Mouse (Mus musculus) lung, postnatal 0 days (tissue): ENCODE measurements around the gene Ptchd1. TPM values are rescaled to one million over a fixed set of nuclear protein-coding genes. Genes with fewer than 3 reads are reported as not detected.

ENCODE experiments used
- ATAC-seq: fragments of 200-750 bp; cut with Nextera tagmentation; 2 replicates; pipeline ENCODE4 v1.8.0; 2017; ENCODE audit warnings: moderate library complexity
- DNase-seq: peaks from one replicate; pipeline ENCODE4 v3.0.0-alpha.2; 2016; ENCODE audit warnings: low spot score
- H3K27ac ChIP-seq: fragments of 300-500 bp; sonication (generic); 2 replicates; pipeline ENCODE4 v1.5.1; 2014; ENCODE audit warnings: antibody characterized with exemption, mild to moderate bottlenecking, low read length, mixed read lengths
- H3K27me3 ChIP-seq: fragments of 300-500 bp; sonication (generic); replicated peaks from 2 replicates; pipeline ENCODE4 v1.6.1; 2014; ENCODE audit warnings: low read length, mixed read lengths; ENCODE audit not compliant: insufficient read depth
- H3K36me3 ChIP-seq: fragments of 300-500 bp; sonication (generic); 2 replicates; pipeline ENCODE4 v1.6.1; 2014; ENCODE audit warnings: low read length, mixed read lengths; ENCODE audit not compliant: insufficient read depth
- H3K4me1 ChIP-seq: fragments of 300-500 bp; sonication (generic); 2 replicates; pipeline ENCODE4 v1.6.1; 2014; ENCODE audit warnings: antibody characterized with exemption, low read depth, low read length, mixed read lengths; ENCODE audit not compliant: insufficient read depth
- H3K4me2 ChIP-seq: fragments of 300-500 bp; sonication (generic); replicated peaks from 2 replicates; pipeline ENCODE4 v1.6.1; 2014; ENCODE audit warnings: low read depth, mild to moderate bottlenecking, low read length, moderate library complexity, mixed read lengths
- H3K4me3 ChIP-seq: fragments of 300-500 bp; sonication (generic); 2 replicates; pipeline ENCODE4 v1.5.1; 2014; ENCODE audit warnings: low read depth, low read length
- H3K9ac ChIP-seq: fragments of 300-500 bp; sonication (generic); replicated peaks from 2 replicates; pipeline ENCODE4 v1.6.1; 2014; ENCODE audit warnings: low read depth, mild to moderate bottlenecking
- H3K9me3 ChIP-seq: fragments of 300-500 bp; sonication (generic); 2 replicates; pipeline ENCODE4 v1.6.1; 2016; ENCODE audit warnings: low read length, mixed read lengths
- CTCF ChIP-seq: IDR thresholded peaks from 2 replicates; pipeline ENCODE4 v1.5.1; 2016; ENCODE audit warnings: antibody characterized with exemption, mild to moderate bottlenecking
- EP300 ChIP-seq: IDR thresholded peaks from 2 replicates; pipeline ENCODE4 v1.6.1; 2016; ENCODE audit warnings: antibody characterized with exemption, mild to moderate bottlenecking, control low read depth
- WGBS: fragments of 180-500 bp; shearing (Covaris S2); extraction: QIAGEN DNeasy Blood & Tissue Kit; methylation state at CpG from one replicate; pipeline ENCODE4 v1.1.7; 2014; 5-methylcytosine and 5-hydroxymethylcytosine counted together
- polyA plus RNA-seq: library from polyadenylated mRNA; unstranded; fragments of >200 nt; fragmentation: Nextera tagmentation; extraction: Ambion mirVana; gene quantifications from 2 replicates; pipeline ENCODE4 v1.2.1, GENCODE M21; 2015

Gene Ptchd1
- polyA plus RNA-seq, 1 experiment from 2014 or later = 0.08 TPM

DNA sequence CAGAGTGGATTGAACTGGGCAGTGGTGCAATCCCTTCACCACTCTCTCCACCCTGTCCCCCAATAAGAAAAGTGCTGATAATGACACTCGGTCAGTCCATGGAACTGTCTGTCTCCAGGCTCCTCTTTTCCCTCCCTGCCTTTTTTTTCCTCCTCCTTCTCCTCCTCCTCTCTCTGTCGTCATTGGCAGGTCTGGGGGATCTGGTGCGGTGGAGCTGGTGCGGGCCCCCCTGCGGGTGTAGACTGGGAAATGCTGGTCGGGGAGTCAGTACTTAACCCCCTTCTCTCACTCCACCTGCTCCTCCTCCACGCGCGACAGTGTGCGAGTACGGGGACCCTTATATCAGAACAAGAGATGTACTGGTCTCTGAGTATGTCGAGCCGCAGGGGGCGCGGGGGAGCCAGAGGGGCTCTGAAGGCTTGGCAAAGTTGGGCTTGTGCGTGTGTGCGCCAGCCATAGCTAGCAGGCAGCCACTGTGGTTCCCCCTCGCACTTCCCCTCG is 777 bp upstream of the Ptchd1 start, which contains the start of gene Gm15155:
Gene Gm15155 (plus strand): TSS at position 401 of the 501 bp plus-strand sequence.
- no peak within 1 kb of the TSS for H3K27ac ChIP-seq
- H3K9ac ChIP-seq = no peak within 1 kb of the TSS
- peak within 1 kb of the TSS; percentile 67 for H3K4me2 ChIP-seq
- WGBS = 17% methylated on average over 12 of the region's 19 CpGs
- ATAC-seq (no peak), DNase-seq (no peak)
- H3K9me3 ChIP-seq = no peaks in the 10 kb centered on the region
- H3K27me3 ChIP-seq = no peaks in the 10 kb centered on the region; the same call in 1 of the 2 replicates
- H3K4me1 ChIP-seq = no peaks in the 10 kb centered on the region
- TF ChIP-seq CTCF = no peak
- no peak for TF ChIP-seq EP300
- peak within 1 kb of the TSS; percentile 33 for H3K4me3 ChIP-seq
- no peaks in the 10 kb centered on the region for H3K36me3 ChIP-seq

DNA sequence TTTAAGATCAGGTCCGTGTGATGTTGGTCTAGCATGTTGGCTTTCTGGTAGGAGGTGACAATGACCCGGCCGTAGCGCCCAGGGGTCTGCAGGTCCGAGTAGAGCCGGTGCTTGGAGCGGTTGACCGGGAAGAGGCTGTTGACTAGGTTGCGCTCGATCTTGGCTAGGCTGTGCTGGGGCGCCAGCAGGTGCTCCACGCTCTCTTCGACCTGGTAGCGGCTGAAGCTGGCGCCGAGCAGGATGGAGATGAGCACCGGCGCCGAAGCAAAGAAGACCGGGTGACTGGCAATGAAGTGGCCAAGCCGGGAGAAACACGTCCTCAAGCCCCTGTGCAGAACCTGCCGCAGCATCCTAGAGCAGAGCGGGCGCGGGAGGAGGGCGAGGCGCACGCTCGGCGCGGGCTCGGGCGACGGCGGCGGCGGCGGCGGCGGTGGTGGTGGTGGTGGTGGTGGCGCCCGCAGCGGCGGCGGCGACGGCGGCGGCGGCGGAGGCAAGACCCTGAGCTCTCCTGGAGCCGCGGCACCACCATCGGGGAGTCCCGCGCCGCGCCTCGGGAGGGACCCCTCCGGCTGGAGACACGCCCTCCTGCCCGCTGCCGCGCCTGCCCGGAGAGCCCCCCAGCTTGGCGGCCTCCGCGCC is 534 bp downstream of the Ptchd1 start:
- H3K27me3 ChIP-seq = no peaks in the 10 kb centered on the region; the same call in 1 of the 2 replicates
- H3K4me3 ChIP-seq = peak overlapping the region; percentile 33
- 5% methylated on average over 21 of the region's 69 CpGs for WGBS
- no peaks in the 10 kb centered on the region for H3K9me3 ChIP-seq
- TF ChIP-seq EP300 (no peak), CTCF (no peak)
- no peak overlapping the region for H3K27ac ChIP-seq
- ATAC-seq (no peak), DNase-seq (no peak)
- H3K36me3 ChIP-seq = no peaks in the 10 kb centered on the region
- peak overlapping the region; percentile 67 for H3K4me2 ChIP-seq
- no peak overlapping the region for H3K9ac ChIP-seq
- H3K4me1 ChIP-seq = no peaks in the 10 kb centered on the region

DNA sequence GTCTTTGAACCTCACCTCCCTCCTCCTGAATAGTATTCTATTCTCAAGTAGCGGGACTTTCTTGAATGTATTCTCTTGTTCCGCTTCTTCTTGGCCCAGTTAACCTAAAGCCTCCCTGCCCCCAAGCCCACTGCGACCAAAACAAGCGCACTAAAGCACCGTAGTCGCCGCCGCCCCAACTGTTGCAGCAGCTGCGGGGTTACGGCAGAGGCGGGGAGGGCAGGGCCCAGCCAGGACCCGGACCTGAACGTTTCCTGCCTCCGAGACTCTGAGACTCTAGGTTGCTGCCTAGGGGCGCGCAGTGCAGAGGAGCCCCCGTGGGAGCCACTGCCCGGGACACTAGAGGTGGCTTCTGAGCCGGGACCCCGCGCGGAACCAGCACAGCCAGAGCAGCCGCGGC is 1.1 kb downstream of the Ptchd1 start:
- WGBS = 16% methylated on average over 24 of the region's 24 CpGs
- Histone ChIP-seq H3K36me3 (no peaks in the 10 kb centered on the region), H3K9ac (no peak overlapping the region), H3K4me3 (peak overlapping the region; percentile 33; the same call in 1 of the 2 replicates), H3K27ac (no peak overlapping the region), H3K9me3 (no peaks in the 10 kb centered on the region), H3K4me2 (peak overlapping the region; percentile 67), H3K27me3 (no peaks in the 10 kb centered on the region; the same call in 1 of the 2 replicates), H3K4me1 (no peaks in the 10 kb centered on the region)
- ATAC-seq (no peak), DNase-seq (no peak)
- no peak for TF ChIP-seq CTCF
- no peak for TF ChIP-seq EP300

DNA sequence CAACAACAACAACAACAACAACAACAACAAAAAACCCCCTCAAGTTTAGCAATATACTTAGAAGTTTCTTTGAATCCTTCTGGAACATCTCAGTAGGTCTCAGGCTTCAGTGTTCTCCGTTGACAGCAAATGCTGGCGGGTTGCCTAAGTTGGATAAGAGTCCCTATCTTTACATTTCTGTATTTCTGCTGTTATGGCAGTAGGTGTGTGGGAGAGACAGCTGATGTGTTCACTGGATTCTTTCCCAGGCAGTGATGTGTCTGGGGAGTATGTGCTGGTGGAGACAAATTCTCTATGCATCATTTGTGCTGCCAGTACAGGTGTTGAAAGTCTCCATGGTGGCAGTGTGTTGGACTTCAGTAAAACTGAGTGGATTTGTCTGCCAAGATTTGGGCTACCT is 22.4 kb downstream of the Ptchd1 start:
- Histone ChIP-seq H3K27me3 (no peaks in the 10 kb centered on the region), H3K27ac (no peak overlapping the region), H3K4me2 (no peak overlapping the region), H3K9me3 (no peaks in the 10 kb centered on the region), H3K36me3 (no peaks in the 10 kb centered on the region), H3K4me1 (no peaks in the 10 kb centered on the region), H3K4me3 (no peak overlapping the region), H3K9ac (no peak overlapping the region)
- WGBS = 72% methylated on average over 2 of the region's 2 CpGs
- DNase-seq = no peak
- no peak for ATAC-seq
- TF ChIP-seq CTCF = no peak
- TF ChIP-seq EP300 = no peak

DNA sequence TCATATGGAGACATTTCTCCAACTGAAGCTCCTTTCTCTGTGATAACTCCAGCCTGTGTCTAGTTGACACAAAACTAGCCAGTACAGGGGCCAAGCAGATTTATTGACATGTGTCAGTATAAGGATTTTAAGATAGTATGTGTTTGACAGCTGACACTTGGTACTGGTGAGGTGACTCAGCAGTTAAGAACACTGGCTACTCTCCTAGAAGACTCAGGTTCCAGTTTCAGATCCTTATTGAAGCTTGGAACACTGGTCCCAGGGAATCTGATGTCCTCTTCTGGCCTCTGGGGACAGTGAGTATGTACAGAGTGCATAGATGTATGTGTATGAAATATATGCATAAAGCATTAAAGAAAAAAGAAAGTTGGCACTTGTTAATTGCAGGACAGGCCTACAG is 27.2 kb downstream of the Ptchd1 start:
- Histone ChIP-seq H3K27me3 (no peaks in the 10 kb centered on the region), H3K4me1 (no peaks in the 10 kb centered on the region), H3K9me3 (no peaks in the 10 kb centered on the region), H3K9ac (no peak overlapping the region), H3K4me2 (no peak overlapping the region), H3K36me3 (no peaks in the 10 kb centered on the region), H3K27ac (no peak overlapping the region), H3K4me3 (no peak overlapping the region)
- TF ChIP-seq CTCF (no peak), EP300 (no peak)
- DNase-seq (no peak), ATAC-seq (no peak)

DNA sequence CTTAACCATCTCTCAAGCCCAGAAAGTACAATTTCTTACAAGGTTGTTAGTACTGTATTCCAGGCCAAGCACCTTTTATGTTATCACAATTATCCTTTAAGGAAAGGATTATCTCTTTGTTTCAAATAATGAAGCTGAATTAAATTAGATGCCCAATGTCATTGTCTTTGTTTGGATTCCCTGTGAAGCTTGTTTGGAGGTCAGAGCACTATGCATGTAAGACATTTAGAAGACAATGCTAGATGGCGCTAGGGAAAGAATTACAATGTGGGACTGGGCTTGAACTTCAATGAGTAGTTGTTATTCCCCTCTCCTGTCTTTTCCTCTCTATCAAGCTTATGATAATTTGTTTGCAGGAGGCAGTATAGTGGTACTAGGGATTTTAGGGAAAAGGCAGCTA is 28.9 kb downstream of the Ptchd1 start:
- DNase-seq (no peak), ATAC-seq (no peak)
- Histone ChIP-seq H3K9me3 (no peaks in the 10 kb centered on the region), H3K4me1 (no peaks in the 10 kb centered on the region), H3K4me2 (no peak overlapping the region), H3K27me3 (no peaks in the 10 kb centered on the region), H3K9ac (no peak overlapping the region), H3K27ac (no peak overlapping the region), H3K4me3 (no peak overlapping the region), H3K36me3 (no peaks in the 10 kb centered on the region)
- TF ChIP-seq CTCF (no peak), EP300 (no peak)
- WGBS = 58% methylated on average over 1 of the region's 1 CpGs
